Mouse (Mus musculus) midbrain, embryonic 14.5 days (tissue): ENCODE measurements around the gene Sh3d21. TPM values are rescaled to one million over a fixed set of nuclear protein-coding genes. Genes with fewer than 3 reads are reported as not detected.
"Not testable (repeated sequence)": the region's sequence is repeated elsewhere in the genome, so short reads cannot be mapped to it uniquely, and the experiment has no call there.

Source experiments
- ATAC-seq: fragments of 200-750 bp; cut with Nextera tagmentation; 2 replicates; pipeline ENCODE4 v1.8.0; 2017; ENCODE audit warnings: moderate number of reproducible peaks, moderate library complexity; ENCODE audit not compliant: low FRiP score, low TSS enrichment
- DNase-seq: peaks from one replicate; pipeline ENCODE4 v3.0.0-alpha.2; 2015
- H3K27ac ChIP-seq: fragments of 300-500 bp; sonication (generic); replicated peaks from 2 replicates; pipeline ENCODE4 v1.5.1; 2014; ENCODE audit warnings: mild to moderate bottlenecking, low read depth, low read length, moderate library complexity
- H3K27me3 ChIP-seq: fragments of 300-500 bp; sonication (generic); 2 replicates; pipeline ENCODE4 v1.6.1; 2014; ENCODE audit warnings: low read length, control low read depth, mixed read lengths; ENCODE audit not compliant: control insufficient read depth, insufficient read depth
- H3K36me3 ChIP-seq: fragments of 300-500 bp; sonication (generic); 2 replicates; pipeline ENCODE4 v1.6.1; 2014; ENCODE audit warnings: low read length, control low read depth; ENCODE audit not compliant: control insufficient read depth, insufficient read depth
- H3K4me1 ChIP-seq: fragments of 300-500 bp; sonication (generic); 2 replicates; pipeline ENCODE4 v1.6.1; 2014; ENCODE audit warnings: mild to moderate bottlenecking, antibody characterized with exemption, low read length, control low read depth; ENCODE audit not compliant: control insufficient read depth, insufficient read depth
- H3K4me2 ChIP-seq: fragments of 300-500 bp; sonication (generic); 2 replicates; pipeline ENCODE4 v1.6.1; 2014; ENCODE audit warnings: mild to moderate bottlenecking, low read length, moderate library complexity
- H3K4me3 ChIP-seq: fragments of 300-500 bp; sonication (generic); replicated peaks from 2 replicates; pipeline ENCODE4 v1.5.1; 2014; ENCODE audit warnings: low read depth, low read length
- H3K9ac ChIP-seq: fragments of 300-500 bp; sonication (generic); replicated peaks from 2 replicates; pipeline ENCODE4 v1.6.1; 2014; ENCODE audit warnings: mild to moderate bottlenecking, low read length, moderate library complexity
- H3K9me3 ChIP-seq: fragments of 300-500 bp; sonication (generic); 2 replicates; pipeline ENCODE4 v1.6.1; 2016; ENCODE audit warnings: low read length, control low read depth, mixed read lengths; ENCODE audit not compliant: control insufficient read depth
- WGBS: fragments of 180-500 bp; shearing (Covaris S2); extraction: QIAGEN DNeasy Blood & Tissue Kit; methylation state at CpG from one replicate; pipeline ENCODE4 v1.1.7; 2014; 5-methylcytosine and 5-hydroxymethylcytosine counted together
- polyA plus RNA-seq: library from polyadenylated mRNA; unstranded; fragments of >200 nt; fragmentation: Nextera tagmentation; extraction: Ambion mirVana; gene quantifications from 2 replicates; pipeline ENCODE4 v1.2.1, GENCODE M21; 2014

The Sh3d21 gene
- polyA plus RNA-seq, 1 experiment from 2014 or later, result 0.89 TPM

DNA sequence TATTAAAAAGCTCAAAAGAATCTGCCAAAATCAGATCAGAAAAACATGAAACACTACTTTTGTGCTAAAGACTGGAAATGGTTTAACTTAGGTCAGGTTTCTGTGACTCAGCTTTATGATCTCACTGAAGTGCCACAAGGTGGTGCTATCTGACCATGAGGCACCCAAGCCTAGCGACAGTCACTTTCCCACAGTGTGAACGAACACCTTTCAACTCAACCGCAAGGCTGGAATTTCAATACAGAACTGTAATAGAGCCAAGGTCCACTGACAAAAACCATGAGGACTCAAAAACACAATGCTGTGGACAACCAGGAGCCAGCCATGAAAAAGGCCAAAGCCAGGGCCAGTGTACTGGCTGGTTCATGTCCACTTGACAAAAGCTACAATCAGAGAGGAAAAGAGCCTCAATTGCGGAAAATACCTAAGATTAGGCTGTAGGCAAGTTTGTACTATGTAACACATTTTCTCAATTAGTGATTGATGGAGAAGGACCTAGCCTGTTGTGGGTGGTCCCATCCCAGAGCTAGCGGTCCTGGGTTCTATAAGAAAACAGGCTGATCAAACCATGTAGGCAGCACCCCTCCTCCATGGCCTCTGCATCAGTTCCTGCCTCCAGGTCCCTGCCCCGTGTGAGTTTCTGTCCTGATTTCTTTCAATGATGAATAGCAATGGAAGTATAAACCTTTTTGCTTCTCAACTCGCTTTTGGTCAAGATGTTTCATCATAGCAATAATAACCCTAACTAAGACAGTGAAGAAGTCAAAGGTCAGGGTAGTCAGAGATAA lies 18.1 kb upstream of the Sh3d21 start:
- DNase-seq (peak; percentile 81), ATAC-seq (no peak)
- Histone ChIP-seq H3K36me3 (peaks cover 71% of the 10 kb centered on the region), H3K4me3 (no peak overlapping the region), H3K27me3 (no peaks in the 10 kb centered on the region), H3K9me3 (no peaks in the 10 kb centered on the region), H3K27ac (no peak overlapping the region), H3K4me2 (no peak overlapping the region), H3K4me1 (no peaks in the 10 kb centered on the region), H3K9ac (no peak overlapping the region)
- WGBS, result 62% methylated on average over 7 of the region's 7 CpGs

- not testable (repeated sequence) for H3K4me1 ChIP-seq, H3K4me2 ChIP-seq, H3K4me3 ChIP-seq, DNase-seq, H3K9me3 ChIP-seq, H3K9ac ChIP-seq, ATAC-seq, H3K27ac ChIP-seq, H3K27me3 ChIP-seq
- 94% methylated on average over 7 of the region's 7 CpGs for WGBS
- peaks cover 93% of the 10 kb centered on the region for H3K36me3 ChIP-seq
These were observed 12.7 kb upstream of the Sh3d21 start for GRCm38 (mm10) chr4:126175980-126176379.

- H3K27ac ChIP-seq, result no peak overlapping the region
- no peak overlapping the region for H3K9ac ChIP-seq
- no peak for DNase-seq
- no peaks in the 10 kb centered on the region for H3K27me3 ChIP-seq
- H3K36me3 ChIP-seq, result peaks cover 93% of the 10 kb centered on the region
- no peak overlapping the region for H3K4me2 ChIP-seq
- no peaks in the 10 kb centered on the region for H3K4me1 ChIP-seq
- no peak overlapping the region for H3K4me3 ChIP-seq
- H3K9me3 ChIP-seq, result no peaks in the 10 kb centered on the region
- WGBS, result 95% methylated on average over 5 of the region's 5 CpGs
- no peak for ATAC-seq
These were observed 10.5 kb upstream of the Sh3d21 start for GRCm38 (mm10) chr4:126173800-126174199.

- not testable (repeated sequence) for H3K9me3 ChIP-seq, H3K4me3 ChIP-seq, DNase-seq, ATAC-seq, H3K9ac ChIP-seq, H3K27ac ChIP-seq, H3K27me3 ChIP-seq, H3K4me2 ChIP-seq, H3K4me1 ChIP-seq
- H3K36me3 ChIP-seq, result peaks cover 97% of the 10 kb centered on the region
- 97% methylated on average over 5 of the region's 5 CpGs for WGBS
These were observed 7.4 kb upstream of the Sh3d21 start for GRCm38 (mm10) chr4:126170737-126171136.

GRCm38 (mm10) chr4:126168851-126169250 lies 5.6 kb upstream of the Sh3d21 start:
- 96% methylated on average over 6 of the region's 6 CpGs for WGBS
- no peaks in the 10 kb centered on the region for H3K4me1 ChIP-seq
- no peak overlapping the region for H3K4me2 ChIP-seq
- H3K9me3 ChIP-seq, result no peaks in the 10 kb centered on the region
- H3K27ac ChIP-seq, result no peak overlapping the region
- no peak for DNase-seq
- H3K4me3 ChIP-seq, result no peak overlapping the region
- no peak for ATAC-seq
- no peaks in the 10 kb centered on the region for H3K27me3 ChIP-seq
- H3K9ac ChIP-seq, result no peak overlapping the region
- peaks cover 83% of the 10 kb centered on the region for H3K36me3 ChIP-seq

- Histone ChIP-seq H3K9me3 (no peaks in the 10 kb centered on the region), H3K4me2 (no peak overlapping the region), H3K4me3 (no peak overlapping the region), H3K9ac (no peak overlapping the region), H3K27me3 (no peaks in the 10 kb centered on the region), H3K27ac (no peak overlapping the region), H3K4me1 (peaks cover 9% of the 10 kb centered on the region), H3K36me3 (peaks cover 56% of the 10 kb centered on the region)
- ATAC-seq (no peak), DNase-seq (no peak)
- 91% methylated on average over 3 of the region's 3 CpGs for WGBS
These were observed 2.8 kb upstream of the Sh3d21 start for GRCm38 (mm10) chr4:126166084-126166483.

DNA sequence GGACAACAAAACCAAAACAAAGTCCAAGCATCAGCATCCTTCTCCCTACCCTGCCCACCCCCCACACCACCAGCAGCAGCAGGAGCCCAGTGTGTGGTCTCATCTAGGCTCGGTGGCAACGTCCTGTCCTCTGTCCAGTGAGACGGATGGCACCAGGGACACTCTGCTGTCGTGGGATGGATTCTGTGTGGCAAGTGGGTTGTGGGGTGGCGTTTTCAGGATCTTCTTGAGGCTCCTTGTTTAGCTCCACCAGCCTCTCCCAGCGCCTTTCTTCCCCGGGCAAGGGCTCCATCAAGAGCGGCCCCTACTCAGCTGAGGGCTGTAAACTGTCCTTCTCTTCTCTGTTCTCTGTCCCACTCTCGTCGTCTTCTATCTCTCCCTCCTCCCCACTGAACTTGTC lies 1.8 kb upstream of the Sh3d21 start:
- ATAC-seq, result not testable (repeated sequence)
- H3K36me3 ChIP-seq, result peaks cover 46% of the 10 kb centered on the region
- 74% methylated on average over 8 of the region's 10 CpGs for WGBS

GRCm38 (mm10) chr4:126163685-126164084 lies 394 bp upstream of the Sh3d21 start:
- 72% methylated on average over 4 of the region's 4 CpGs for WGBS
- DNase-seq (no peak), ATAC-seq (no peak)
- Histone ChIP-seq H3K27me3 (no peaks in the 10 kb centered on the region), H3K9me3 (no peaks in the 10 kb centered on the region), H3K4me3 (no peak overlapping the region), H3K36me3 (peaks cover 33% of the 10 kb centered on the region), H3K4me2 (no peak overlapping the region), H3K9ac (no peak overlapping the region), H3K4me1 (peaks cover 9% of the 10 kb centered on the region), H3K27ac (no peak overlapping the region)

More for the DNA sequence above, 1.8 kb upstream of the Sh3d21 start:
- not testable (repeated sequence) for H3K4me3 ChIP-seq, H3K27ac ChIP-seq, DNase-seq, H3K27me3 ChIP-seq, H3K9me3 ChIP-seq, H3K4me2 ChIP-seq, H3K9ac ChIP-seq, H3K4me1 ChIP-seq

DNA sequence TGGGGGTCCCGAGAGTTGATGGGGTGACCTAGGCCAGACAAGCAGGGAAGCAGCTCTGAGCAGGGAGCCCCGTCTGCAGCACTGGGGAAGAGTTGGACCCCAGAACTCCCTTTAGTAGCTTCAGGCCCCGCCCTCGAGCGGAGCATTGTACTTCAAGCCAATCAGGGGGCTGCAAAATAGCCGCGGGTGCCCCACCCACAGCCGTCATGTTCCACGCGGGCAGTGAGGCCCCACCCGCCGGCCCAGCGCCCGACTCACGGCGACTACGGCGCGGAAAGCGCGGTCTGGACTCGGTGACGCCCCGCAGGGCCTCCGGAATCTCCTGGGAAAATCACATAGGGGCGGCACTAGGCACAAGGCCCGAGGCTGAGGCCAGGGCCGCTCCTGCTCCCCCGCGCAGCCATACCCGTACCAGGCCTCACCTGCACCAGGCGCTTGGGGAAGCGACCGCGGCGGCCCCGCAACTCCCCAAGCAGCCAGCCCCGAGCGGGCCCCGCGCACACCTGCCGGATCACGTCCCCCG lies 686 bp downstream of the Sh3d21 start:
- Histone ChIP-seq H3K27me3 (no peaks in the 10 kb centered on the region), H3K27ac (no peak overlapping the region), H3K4me2 (peak overlapping the region; percentile 96), H3K9ac (peak overlapping the region; percentile 65), H3K4me1 (peaks cover 9% of the 10 kb centered on the region), H3K36me3 (peaks cover 23% of the 10 kb centered on the region), H3K9me3 (no peaks in the 10 kb centered on the region), H3K4me3 (peak overlapping the region; percentile 45)
- ATAC-seq (peak; percentile 84), DNase-seq (peak; percentile 83)
- WGBS, result under 1% methylated on average over 44 of the region's 44 CpGs
